Mouse (Mus musculus) C2C12 (cell line): ENCODE measurements around the gene Fbxo28. TPM values are rescaled to one million over a fixed set of nuclear protein-coding genes. Genes with fewer than 3 reads are reported as not detected.

Source experiments
- H3K27me3 ChIP-seq: one replicate; pipeline ENCODE4 v1.6.1; 2011; ENCODE audit not compliant: control insufficient read depth, insufficient read depth, insufficient read length
- H3K36me3 ChIP-seq: one replicate; pipeline ENCODE4 v1.6.1; 2011; ENCODE audit not compliant: control insufficient read depth, insufficient read depth
- H3K4me3 ChIP-seq: one replicate; pipeline ENCODE4 v1.5.1; 2011; ENCODE audit warnings: mild to moderate bottlenecking, control low read depth; ENCODE audit not compliant: poor library complexity, insufficient read depth, severe bottlenecking
- H3K79me2 ChIP-seq: one replicate; pipeline ENCODE4 v1.6.1; 2011; ENCODE audit not compliant: control insufficient read depth, insufficient read depth
- H3K79me3 ChIP-seq: one replicate; pipeline ENCODE4 v1.6.1; 2011; ENCODE audit warnings: low read depth, control low read depth
- H3ac ChIP-seq: one replicate; pipeline ENCODE3; 2011; ENCODE audit warnings: low read depth; ENCODE audit not compliant: control insufficient read depth, insufficient read length
- CEBPB ChIP-seq: IDR thresholded peaks from one replicate; pipeline ENCODE4 v1.6.1; 2011; ENCODE audit warnings: low read depth, mild to moderate bottlenecking, control low read depth, moderate library complexity
- CTCF ChIP-seq: IDR thresholded peaks from one replicate; pipeline ENCODE4 v1.5.1; 2011; ENCODE audit not compliant: control insufficient read depth, insufficient read depth, insufficient read length
- FOSL1 ChIP-seq: IDR thresholded peaks from one replicate; pipeline ENCODE4 v1.8.0; 2011; ENCODE audit warnings: mild to moderate bottlenecking, low read length; ENCODE audit not compliant: poor library complexity, insufficient read depth, severe bottlenecking
- MAX ChIP-seq: IDR thresholded peaks from one replicate; pipeline ENCODE4 v1.6.1; 2011; ENCODE audit warnings: mild to moderate bottlenecking, control low read depth
- MYOD1 ChIP-seq: IDR thresholded peaks from one replicate; pipeline ENCODE4 v1.6.1; 2011; ENCODE audit warnings: low read depth; ENCODE audit not compliant: control insufficient read depth, insufficient read length
- MYOG ChIP-seq: IDR thresholded peaks from one replicate; pipeline ENCODE4 v1.6.1; 2011; ENCODE audit not compliant: control insufficient read depth, insufficient read length; ENCODE audit errors: extremely low read depth
- USF1 ChIP-seq: IDR thresholded peaks from one replicate; pipeline ENCODE4 v1.6.1; 2011; ENCODE audit warnings: low read depth, mild to moderate bottlenecking, control low read depth, moderate library complexity
- polyA plus RNA-seq: library from polyadenylated mRNA; unstranded; fragments of >200 nt; fragmentation: generic; extraction: Trizol; gene quantifications from one replicate; pipeline ENCODE4 v1.2.1, GENCODE M21; 2012; ENCODE audit warnings: missing spikeins

Gene Fbxo28
- polyA plus RNA-seq, 1 experiment = 16.9 TPM

- H3ac ChIP-seq = no peak overlapping the region
- H3K36me3 ChIP-seq = peaks cover 58% of the 10 kb centered on the region
- TF ChIP-seq FOSL1 (no peak), MYOG (no peak), CEBPB (no peak), MYOD1 (no peak), CTCF (no peak), MAX (no peak), USF1 (no peak)
- H3K79me3 ChIP-seq = peaks cover 20% of the 10 kb centered on the region
- H3K79me2 ChIP-seq = peaks cover 37% of the 10 kb centered on the region
- H3K27me3 ChIP-seq = no peaks in the 10 kb centered on the region
- no peak overlapping the region for H3K4me3 ChIP-seq
These were observed 66.3 kb downstream of the Fbxo28 start for GRCm38 (mm10) chr1:182275109-182275508.

- Histone ChIP-seq H3K79me2 (peaks cover 2% of the 10 kb centered on the region), H3K79me3 (no peaks in the 10 kb centered on the region), H3K4me3 (no peak overlapping the region), H3K27me3 (no peaks in the 10 kb centered on the region), H3ac (no peak overlapping the region), H3K36me3 (peaks cover 24% of the 10 kb centered on the region)
- TF ChIP-seq USF1 = no peak
- no peak for TF ChIP-seq MAX
- no peak for TF ChIP-seq MYOD1
- no peak for TF ChIP-seq FOSL1
- TF ChIP-seq CEBPB = no peak
- no peak for TF ChIP-seq MYOG
- no peak for TF ChIP-seq CTCF
These were observed 69.8 kb downstream of the Fbxo28 start for GRCm38 (mm10) chr1:182271632-182272031.

- Histone ChIP-seq H3ac (no peak overlapping the region), H3K79me3 (no peaks in the 10 kb centered on the region), H3K27me3 (no peaks in the 10 kb centered on the region), H3K36me3 (peaks cover 19% of the 10 kb centered on the region), H3K4me3 (no peak overlapping the region), H3K79me2 (no peaks in the 10 kb centered on the region)
- no peak for TF ChIP-seq MYOG
- TF ChIP-seq FOSL1 = no peak
- TF ChIP-seq MAX = no peak
- no peak for TF ChIP-seq USF1
- no peak for TF ChIP-seq CEBPB
- TF ChIP-seq CTCF = no peak
- no peak for TF ChIP-seq MYOD1
These were observed 70.3 kb downstream of the Fbxo28 start for GRCm38 (mm10) chr1:182271130-182271529.

- Histone ChIP-seq H3ac (no peak overlapping the region), H3K79me2 (no peaks in the 10 kb centered on the region), H3K4me3 (no peak overlapping the region), H3K36me3 (no peaks in the 10 kb centered on the region), H3K27me3 (no peaks in the 10 kb centered on the region), H3K79me3 (no peaks in the 10 kb centered on the region)
- TF ChIP-seq MAX (no peak), CTCF (no peak), USF1 (no peak)
These were observed 73.1 kb downstream of the Fbxo28 start for GRCm38 (mm10) chr1:182268317-182268716.

- no peak overlapping the region for H3ac ChIP-seq
- H3K36me3 ChIP-seq = no peaks in the 10 kb centered on the region
- H3K4me3 ChIP-seq = no peak overlapping the region
- H3K79me2 ChIP-seq = no peaks in the 10 kb centered on the region
- no peak for TF ChIP-seq MYOD1
- no peak for TF ChIP-seq FOSL1
- TF ChIP-seq MAX = no peak
- TF ChIP-seq MYOG = no peak
- TF ChIP-seq CTCF = no peak
- no peak for TF ChIP-seq CEBPB
- no peak for TF ChIP-seq USF1
- H3K27me3 ChIP-seq = no peaks in the 10 kb centered on the region
- no peaks in the 10 kb centered on the region for H3K79me3 ChIP-seq
These were observed 75.4 kb downstream of the Fbxo28 start for GRCm38 (mm10) chr1:182266028-182266525.

Other genes with a start within 250 kb of the Fbxo28 start
- gene Srp9, start 216.9 kb downstream of the Fbxo28 start, polyA plus RNA-seq = 77.3 TPM
- not detected for gene Vmn1r1, start 177.1 kb downstream of the Fbxo28 start, polyA plus RNA-seq
- 121 TPM for gene Degs1, start 58.8 kb downstream of the Fbxo28 start, polyA plus RNA-seq
- 7.5 TPM for gene Trp53bp2, start 67.5 kb upstream of the Fbxo28 start, polyA plus RNA-seq
- 171 TPM for gene Capn2, start 176.0 kb upstream of the Fbxo28 start, polyA plus RNA-seq
- not detected for gene Capn8, start 223.4 kb upstream of the Fbxo28 start, polyA plus RNA-seq